Mouse (Mus musculus) forebrain, embryonic 16.5 days (tissue): ENCODE data around the gene Cipc. TPM values are rescaled to one million over a fixed set of nuclear protein-coding genes. Genes with fewer than 3 reads are reported as not detected.
A peak's percentile ranks its signal among the peaks of the same experiment; 100 is the strongest.

Source experiments
- ATAC-seq: fragments of 200-750 bp; cut with Nextera tagmentation; 2 replicates; pipeline ENCODE4 v1.8.0; 2017; ENCODE audit warnings: mild to moderate bottlenecking, moderate library complexity
- H3K27ac ChIP-seq: fragments of 300-500 bp; sonication (generic); 2 replicates; pipeline ENCODE4 v1.5.1; 2014; ENCODE audit warnings: low read length, control low read depth
- H3K27me3 ChIP-seq: fragments of 300-500 bp; sonication (generic); replicated peaks from 2 replicates; pipeline ENCODE4 v1.6.1; 2014; ENCODE audit warnings: low read length; ENCODE audit not compliant: control insufficient read depth, insufficient read depth
- H3K36me3 ChIP-seq: fragments of 300-500 bp; sonication (generic); 2 replicates; pipeline ENCODE4 v1.6.1; 2014; ENCODE audit not compliant: control insufficient read depth, insufficient read depth
- H3K4me1 ChIP-seq: fragments of 300-500 bp; sonication (generic); replicated peaks from 2 replicates; pipeline ENCODE4 v1.6.1; 2014; ENCODE audit warnings: low read length; ENCODE audit not compliant: control insufficient read depth, insufficient read depth
- H3K4me2 ChIP-seq: fragments of 300-500 bp; sonication (generic); 2 replicates; pipeline ENCODE4 v1.6.1; 2014; ENCODE audit warnings: mild to moderate bottlenecking, low read length, control low read depth
- H3K4me3 ChIP-seq: fragments of 300-500 bp; sonication (generic); replicated peaks from 2 replicates; pipeline ENCODE4 v1.5.1; 2014; ENCODE audit warnings: mild to moderate bottlenecking, low read length, control low read depth
- H3K9ac ChIP-seq: fragments of 300-500 bp; sonication (generic); replicated peaks from 2 replicates; pipeline ENCODE4 v1.6.1; 2014; ENCODE audit warnings: low read depth, low read length, control low read depth
- H3K9me3 ChIP-seq: fragments of 300-500 bp; sonication (generic); 2 replicates; pipeline ENCODE4 v1.6.1; 2016; ENCODE audit warnings: low read length; ENCODE audit not compliant: control insufficient read depth
- WGBS: fragments of 180-500 bp; shearing (Covaris S2); extraction: QIAGEN DNeasy Blood & Tissue Kit; methylation state at CpG from one replicate; pipeline ENCODE4 v1.1.7; 2014; 5-methylcytosine and 5-hydroxymethylcytosine counted together
- polyA plus RNA-seq: library from polyadenylated mRNA; unstranded; fragments of >200 nt; fragmentation: Nextera tagmentation; extraction: Ambion mirVana; gene quantifications from 2 replicates; pipeline ENCODE4 v1.2.1, GENCODE M21; 2015

Cipc gene
- polyA plus RNA-seq, 1 experiment from 2014 or later = 62.7 TPM

- Histone ChIP-seq H3K4me1 (peaks cover 19% of the 10 kb centered on the region), H3K4me3 (no peak overlapping the region), H3K36me3 (no peaks in the 10 kb centered on the region), H3K9ac (no peak overlapping the region), H3K4me2 (no peak overlapping the region), H3K9me3 (no peaks in the 10 kb centered on the region), H3K27me3 (peaks cover 23% of the 10 kb centered on the region), H3K27ac (no peak overlapping the region)
- no peak for ATAC-seq
- 27% methylated on average over 9 of the region's 9 CpGs for WGBS
Measured at GRCm38 (mm10) chr12:86981180-86981579, 34.3 kb downstream of the Cipc start.

- peaks cover 13% of the 10 kb centered on the region for H3K4me1 ChIP-seq
- peaks cover 33% of the 10 kb centered on the region for H3K27me3 ChIP-seq
- 0 out of 2 replicates have a peak overlapping the region, but pooled peaks have one; percentile 1 for H3K4me3 ChIP-seq
- no peak overlapping the region for H3K27ac ChIP-seq
- H3K36me3 ChIP-seq = no peaks in the 10 kb centered on the region
- ATAC-seq = peak; percentile 58
- 0 out of 2 replicates have a peak overlapping the region, but pooled peaks have one; percentile 2 for H3K9ac ChIP-seq
- 2% methylated on average over 28 of the region's 28 CpGs for WGBS
- peak overlapping the region; percentile 28 for H3K4me2 ChIP-seq
- H3K9me3 ChIP-seq = no peaks in the 10 kb centered on the region
Measured at GRCm38 (mm10) chr12:86983470-86984193, 36.8 kb downstream of the Cipc start.

GRCm38 (mm10) chr12:86984194-86984555 lies 37.3 kb downstream of the Cipc start:
- Histone ChIP-seq H3K27ac (no peak overlapping the region), H3K27me3 (peaks cover 36% of the 10 kb centered on the region), H3K4me2 (no peak overlapping the region), H3K4me3 (no peak overlapping the region), H3K4me1 (peaks cover 18% of the 10 kb centered on the region), H3K9ac (no peak overlapping the region), H3K9me3 (no peaks in the 10 kb centered on the region), H3K36me3 (no peaks in the 10 kb centered on the region)
- ATAC-seq = no peak
- WGBS = 1% methylated on average over 6 of the region's 6 CpGs

GRCm38 (mm10) chr12:86986562-86986961 lies 39.7 kb downstream of the Cipc start:
- H3K9ac ChIP-seq = no peak overlapping the region
- peaks cover 34% of the 10 kb centered on the region for H3K4me1 ChIP-seq
- peaks cover 31% of the 10 kb centered on the region for H3K27me3 ChIP-seq
- no peak overlapping the region for H3K4me2 ChIP-seq
- no peak for ATAC-seq
- H3K9me3 ChIP-seq = no peaks in the 10 kb centered on the region
- 66% methylated on average over 4 of the region's 4 CpGs for WGBS
- H3K4me3 ChIP-seq = no peak overlapping the region
- H3K36me3 ChIP-seq = no peaks in the 10 kb centered on the region
- H3K27ac ChIP-seq = no peak overlapping the region

- ATAC-seq = no peak
- 55% methylated on average over 16 of the region's 16 CpGs for WGBS
- Histone ChIP-seq H3K36me3 (no peaks in the 10 kb centered on the region), H3K27me3 (peaks cover 22% of the 10 kb centered on the region), H3K9ac (no peak overlapping the region), H3K4me1 (peaks cover 32% of the 10 kb centered on the region), H3K4me3 (no peak overlapping the region), H3K9me3 (no peaks in the 10 kb centered on the region), H3K4me2 (no peak overlapping the region), H3K27ac (no peak overlapping the region)
Measured at GRCm38 (mm10) chr12:86988227-86988626, 41.4 kb downstream of the Cipc start.

GRCm38 (mm10) chr12:86989378-86989777 lies 42.5 kb downstream of the Cipc start:
- Histone ChIP-seq H3K36me3 (no peaks in the 10 kb centered on the region), H3K9ac (peak overlapping the region; percentile 71), H3K4me3 (peak overlapping the region; percentile 58), H3K27ac (no peak overlapping the region), H3K9me3 (no peaks in the 10 kb centered on the region), H3K4me1 (peaks cover 22% of the 10 kb centered on the region), H3K4me2 (peak overlapping the region; percentile 89), H3K27me3 (peaks cover 18% of the 10 kb centered on the region)
- peak; percentile 52 for ATAC-seq
- WGBS = 2% methylated on average over 15 of the region's 15 CpGs

- no peak within 1 kb of the TSS; the same call in 1 of the 2 replicates for H3K27ac ChIP-seq
- peaks cover 22% of the 10 kb centered on the region for H3K4me1 ChIP-seq
- no peaks in the 10 kb centered on the region for H3K36me3 ChIP-seq
- H3K4me2 ChIP-seq = peak within 1 kb of the TSS; percentile 89
- H3K27me3 ChIP-seq = peaks cover 13% of the 10 kb centered on the region
- peak; percentile 86 for ATAC-seq
- peak within 1 kb of the TSS; percentile 71 for H3K9ac ChIP-seq
- no peaks in the 10 kb centered on the region for H3K9me3 ChIP-seq
- under 1% methylated on average over 57 of the region's 68 CpGs for WGBS
- H3K4me3 ChIP-seq = peak within 1 kb of the TSS; percentile 58
Measured at GRCm38 (mm10) chr12:86989890-86990754, 43.3 kb downstream of the Cipc start, which contains the start of gene Zdhhc22. Gene Zdhhc22 (minus strand): TSS chr12:86990430.

- Histone ChIP-seq H3K9me3 (no peaks in the 10 kb centered on the region), H3K9ac (peak overlapping the region; percentile 71; the same call in 1 of the 2 replicates), H3K4me2 (peak overlapping the region; percentile 89), H3K4me1 (peaks cover 22% of the 10 kb centered on the region), H3K27ac (no peak overlapping the region), H3K36me3 (no peaks in the 10 kb centered on the region), H3K27me3 (peaks cover 13% of the 10 kb centered on the region), H3K4me3 (peak overlapping the region; percentile 58)
- WGBS = 44% methylated on average over 2 of the region's 2 CpGs
- peak; percentile 15; the same call in 1 of the 2 replicates for ATAC-seq
Measured at GRCm38 (mm10) chr12:86990755-86991110, 43.9 kb downstream of the Cipc start.

GRCm38 (mm10) chr12:86994166-86994565 lies 47.3 kb downstream of the Cipc start:
- Histone ChIP-seq H3K9me3 (no peaks in the 10 kb centered on the region), H3K27ac (no peak overlapping the region), H3K27me3 (no peaks in the 10 kb centered on the region), H3K36me3 (no peaks in the 10 kb centered on the region), H3K4me2 (no peak overlapping the region), H3K4me1 (peaks cover 16% of the 10 kb centered on the region), H3K9ac (no peak overlapping the region), H3K4me3 (no peak overlapping the region)
- WGBS = 47% methylated on average over 4 of the region's 4 CpGs
- no peak for ATAC-seq
